Mouse (Mus musculus): ENCODE data around the gene Rpl36a-ps1.

Rpl36a-ps1 gene

DNA sequence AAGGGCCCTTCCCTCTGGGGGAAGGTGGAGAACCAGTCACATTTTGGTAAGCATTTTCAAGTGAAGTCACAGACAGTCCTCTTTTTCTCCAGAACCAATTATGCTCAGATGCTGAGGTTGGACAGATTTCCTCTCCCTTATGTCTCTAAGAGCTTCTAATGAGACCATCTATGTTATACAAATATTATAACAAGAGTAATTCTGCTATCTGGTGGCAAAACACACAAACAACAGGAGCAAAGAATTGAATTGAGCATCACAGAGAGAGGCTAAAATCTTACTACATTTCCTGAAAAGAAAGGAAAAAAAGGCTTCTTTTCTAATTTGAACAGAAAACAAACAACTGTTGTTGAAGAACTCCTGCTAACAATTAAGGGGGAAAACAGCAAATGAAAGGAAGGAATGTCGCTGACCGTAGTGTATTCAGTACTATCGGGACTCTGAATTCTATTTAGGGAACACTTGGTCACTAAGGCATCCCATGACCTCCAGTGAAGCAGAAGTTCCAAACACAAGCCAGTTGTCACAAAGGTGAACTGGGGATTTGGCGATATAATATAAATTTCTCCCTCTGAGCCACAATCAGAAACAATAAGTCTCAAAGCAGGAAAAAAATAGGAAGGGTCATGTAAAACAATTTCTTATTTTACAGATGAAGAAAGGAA lies 42.4 kb downstream of the Rpl36a-ps1 start:
- DNase-seq (ENCODE audit: low spot score): no peak

All from spleen, adult 12 weeks (tissue).